Mouse (Mus musculus) thymus, postnatal 10 days (tissue): ENCODE measurements around the gene Mrto4.
"Not testable (repeated sequence)": the region's sequence is repeated elsewhere in the genome, so short reads cannot be mapped to it uniquely, and the experiment has no call there.

Experiments used
- DNase-seq, 2 experiments: peaks; one replicate each; pipeline ENCODE4 v3.0.0; 2021; ENCODE audit warnings: low spot score in 2 of 2

The Mrto4 gene

GRCm38 (mm10) chr4:139351931-139352711, at the start of gene Mrto4, which contains the start of the genes Emc1 and Ubr4:
Gene Mrto4 (minus strand): TSS chr4:139352576.
Gene Emc1 (plus strand): TSS chr4:139352587.
Gene Ubr4 (plus strand): TSS chr4:139352609.
- DNase-seq = peak; percentile 65 to 71

GRCm38 (mm10) chr4:139400487-139400886, 48.1 kb upstream of the Mrto4 start:
- no peak for DNase-seq

GRCm38 (mm10) chr4:139395431-139395830, 43.1 kb upstream of the Mrto4 start:
- no peak for DNase-seq

- DNase-seq = no peak
Measured at GRCm38 (mm10) chr4:139389557-139389956, 37.2 kb upstream of the Mrto4 start.

GRCm38 (mm10) chr4:139386869-139387319, 34.5 kb upstream of the Mrto4 start:
- DNase-seq = no peak

- not testable (repeated sequence) for DNase-seq
Measured at GRCm38 (mm10) chr4:139385841-139386240, 33.5 kb upstream of the Mrto4 start.

GRCm38 (mm10) chr4:139382231-139382630, 29.9 kb upstream of the Mrto4 start:
- DNase-seq = no peak

- no peak for DNase-seq
Measured at GRCm38 (mm10) chr4:139381452-139381845, 29.1 kb upstream of the Mrto4 start.

GRCm38 (mm10) chr4:139380775-139381451, 28.5 kb upstream of the Mrto4 start:
- no peak for DNase-seq

- DNase-seq = peak; percentile 99 to 100
Measured at GRCm38 (mm10) chr4:139380207-139380748, 27.9 kb upstream of the Mrto4 start.

- DNase-seq = no peak
Measured at GRCm38 (mm10) chr4:139379719-139380118, 27.3 kb upstream of the Mrto4 start.

- no peak for DNase-seq
Measured at GRCm38 (mm10) chr4:139373531-139373930, 21.2 kb upstream of the Mrto4 start.

GRCm38 (mm10) chr4:139373130-139373529, 20.8 kb upstream of the Mrto4 start:
- no peak for DNase-seq

- DNase-seq = no peak
Measured at GRCm38 (mm10) chr4:139368038-139368437, 15.7 kb upstream of the Mrto4 start.

- no peak for DNase-seq
Measured at GRCm38 (mm10) chr4:139367336-139367735, 15.0 kb upstream of the Mrto4 start.

GRCm38 (mm10) chr4:139360761-139361548, 8.6 kb upstream of the Mrto4 start:
- DNase-seq = no peak

GRCm38 (mm10) chr4:139357211-139357610, 4.8 kb upstream of the Mrto4 start:
- DNase-seq = no peak

GRCm38 (mm10) chr4:139352832-139353231, 456 bp upstream of the Mrto4 start:
- DNase-seq = no peak

GRCm38 (mm10) chr4:139345416-139346019, 6.9 kb downstream of the Mrto4 start:
- no peak for DNase-seq

- DNase-seq = no peak
Measured at GRCm38 (mm10) chr4:139343718-139344117, 8.7 kb downstream of the Mrto4 start.

- DNase-seq = no peak
Measured at GRCm38 (mm10) chr4:139341556-139342233, 10.7 kb downstream of the Mrto4 start.
